Mouse (Mus musculus): ENCODE results near the gene Nr1h4. TPM values are rescaled to one million over a fixed set of nuclear protein-coding genes. Genes with fewer than 3 reads are reported as not detected.

The Nr1h4 gene
- polyA plus RNA-seq, 1 experiment: 10.2 TPM

DNA sequence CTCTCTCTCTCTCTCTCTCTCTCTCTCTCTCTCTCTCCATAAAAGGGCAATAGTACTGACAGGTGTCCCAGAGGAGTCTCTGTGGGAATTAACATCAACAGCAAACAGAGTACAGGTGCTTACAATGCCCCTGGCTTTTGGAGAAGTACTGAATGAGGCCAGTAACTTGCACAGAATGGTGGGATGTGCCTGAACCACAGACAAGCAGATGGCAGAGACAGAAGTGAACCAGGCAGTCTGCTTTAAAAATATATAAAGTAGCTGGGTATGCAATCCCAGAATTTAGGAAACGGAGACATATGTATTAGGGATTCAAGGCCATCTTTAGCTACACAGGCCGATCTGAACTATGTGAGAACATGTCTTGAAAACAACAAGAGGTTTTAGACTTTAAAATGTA, 22.8 kb downstream of the Nr1h4 start:
- no peak overlapping the region for H3K4me3 ChIP-seq (ENCODE audit: low read depth, low read length)
- WGBS: 86% methylated on average over 2 of the region's 2 CpGs
- H3K36me3 ChIP-seq (ENCODE audit: control insufficient read depth, insufficient read depth, low read length): no peaks in the 10 kb centered on the region
- H3K27ac ChIP-seq (ENCODE audit: insufficient read depth, low read depth, low read length): no peak overlapping the region
- TF ChIP-seq POLR2A (IDR thresholded peaks at IDR 0.05; ENCODE audit: low read depth, low read length) (no peak), CTCF (IDR thresholded peaks at IDR 0.05; ENCODE audit: extremely low read depth, insufficient read length, insufficient replicate concordance, low read depth, low read length) (no peak)
- H3K27me3 ChIP-seq (ENCODE audit: control insufficient read depth, insufficient read depth, low read length): no peaks in the 10 kb centered on the region
- peaks cover 13% of the 10 kb centered on the region; the same call in 1 of the 2 replicates for H3K4me1 ChIP-seq (ENCODE audit: control insufficient read depth, insufficient read depth, insufficient read length, low read length)

DNA sequence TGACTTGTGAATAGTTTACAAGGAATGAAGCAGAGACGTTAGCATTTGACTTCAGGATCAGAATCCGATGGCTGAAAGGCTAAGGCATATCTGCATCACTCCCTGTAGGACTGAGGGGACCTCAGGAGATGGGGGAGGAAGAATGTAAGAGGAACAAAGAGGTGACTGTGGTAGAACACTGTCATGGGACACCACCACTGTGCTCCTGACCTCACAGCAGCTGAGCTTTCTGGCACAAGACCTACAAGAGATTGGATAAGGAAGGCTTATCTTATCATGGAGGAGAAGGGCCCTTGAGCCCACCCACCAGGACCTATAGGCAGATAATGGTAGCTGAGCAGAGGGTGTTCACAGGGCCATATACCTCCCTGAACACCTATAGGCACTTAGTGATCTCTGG, 24.8 kb downstream of the Nr1h4 start:
- Histone ChIP-seq H3K4me1 (ENCODE audit: control insufficient read depth, insufficient read depth, insufficient read length, low read length) (peaks cover 10% of the 10 kb centered on the region; the same call in 1 of the 2 replicates), H3K36me3 (ENCODE audit: control insufficient read depth, insufficient read depth, low read length) (no peaks in the 10 kb centered on the region; the same call in 1 of the 2 replicates), H3K4me3 (ENCODE audit: low read depth, low read length) (no peak overlapping the region), H3K27me3 (ENCODE audit: control insufficient read depth, insufficient read depth, low read length) (no peaks in the 10 kb centered on the region), H3K27ac (ENCODE audit: insufficient read depth, low read depth, low read length) (0 out of 2 replicates have a peak overlapping the region, but pooled peaks have one; percentile 10)
- WGBS: 59% methylated on average over 2 of the region's 2 CpGs
- TF ChIP-seq POLR2A (IDR thresholded peaks at IDR 0.05; ENCODE audit: low read depth, low read length) (no peak), CTCF (IDR thresholded peaks at IDR 0.05; ENCODE audit: extremely low read depth, insufficient read length, insufficient replicate concordance, low read depth, low read length) (no peak)

DNA sequence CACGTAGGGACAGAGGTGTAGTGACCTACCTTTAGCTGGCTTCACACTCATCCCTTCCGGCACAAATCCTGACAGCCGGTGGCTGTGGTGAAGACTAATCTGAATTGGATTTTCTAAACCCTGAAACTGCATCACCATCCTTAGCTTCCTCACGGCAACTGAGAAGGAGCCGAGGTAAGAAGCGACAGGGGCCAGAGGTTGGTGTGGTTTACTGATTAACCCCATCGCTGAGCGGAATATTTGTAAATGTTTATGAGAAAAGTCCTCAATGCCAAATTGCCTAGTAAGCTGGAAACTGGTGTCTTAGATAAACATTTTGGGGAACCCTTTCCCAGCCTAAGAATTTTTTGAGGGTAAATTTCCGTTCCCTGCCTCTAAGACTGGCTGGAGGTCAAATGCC, 26.9 kb downstream of the Nr1h4 start:
- Histone ChIP-seq H3K4me3 (ENCODE audit: low read depth, low read length) (peak overlapping the region; percentile 75), H3K36me3 (ENCODE audit: control insufficient read depth, insufficient read depth, low read length) (no peaks in the 10 kb centered on the region; the same call in 1 of the 2 replicates), H3K27me3 (ENCODE audit: control insufficient read depth, insufficient read depth, low read length) (no peaks in the 10 kb centered on the region), H3K27ac (ENCODE audit: insufficient read depth, low read depth, low read length) (peak overlapping the region; percentile 98), H3K4me1 (ENCODE audit: control insufficient read depth, insufficient read depth, insufficient read length, low read length) (peaks cover 5% of the 10 kb centered on the region; the same call in 1 of the 2 replicates)
- TF ChIP-seq CTCF (IDR thresholded peaks at IDR 0.05; ENCODE audit: extremely low read depth, insufficient read length, insufficient replicate concordance, low read depth, low read length) (no peak), POLR2A (IDR thresholded peaks at IDR 0.05; ENCODE audit: low read depth, low read length) (peak; percentile 59; the same call in 1 of the 2 replicates)
- whole genome bisulfite sequencing: 14% methylated on average over 9 of the region's 9 CpGs

DNA sequence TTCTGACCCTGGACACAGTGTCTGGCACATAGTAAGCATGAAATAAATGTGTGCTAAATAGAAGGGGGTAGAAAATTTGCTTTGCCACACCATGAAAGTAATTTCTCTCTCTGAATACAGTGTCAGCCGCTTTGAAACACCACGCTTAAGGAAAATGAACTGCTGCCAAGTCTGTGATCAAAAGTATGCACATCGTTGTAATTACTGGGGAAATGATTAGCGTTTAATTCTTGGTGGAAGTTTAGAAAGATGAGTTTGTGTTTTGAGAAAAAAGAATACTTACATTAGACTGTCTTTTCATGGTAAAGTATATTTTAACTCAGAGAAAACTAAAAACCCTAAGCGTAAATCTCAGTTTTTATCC, 27.8 kb downstream of the Nr1h4 start:
- Histone ChIP-seq H3K4me3 (ENCODE audit: low read depth, low read length) (no peak overlapping the region; the same call in 1 of the 2 replicates), H3K36me3 (ENCODE audit: control insufficient read depth, insufficient read depth, low read length) (no peaks in the 10 kb centered on the region; the same call in 1 of the 2 replicates), H3K4me1 (ENCODE audit: control insufficient read depth, insufficient read depth, insufficient read length, low read length) (peaks cover 5% of the 10 kb centered on the region; the same call in 1 of the 2 replicates), H3K27ac (ENCODE audit: insufficient read depth, low read depth, low read length) (peak overlapping the region; percentile 80), H3K27me3 (ENCODE audit: control insufficient read depth, insufficient read depth, low read length) (no peaks in the 10 kb centered on the region)
- WGBS: 20% methylated on average over 5 of the region's 5 CpGs
- TF ChIP-seq CTCF (IDR thresholded peaks at IDR 0.05; ENCODE audit: extremely low read depth, insufficient read length, insufficient replicate concordance, low read depth, low read length) (no peak), POLR2A (IDR thresholded peaks at IDR 0.05; ENCODE audit: low read depth, low read length) (no peak)

DNA sequence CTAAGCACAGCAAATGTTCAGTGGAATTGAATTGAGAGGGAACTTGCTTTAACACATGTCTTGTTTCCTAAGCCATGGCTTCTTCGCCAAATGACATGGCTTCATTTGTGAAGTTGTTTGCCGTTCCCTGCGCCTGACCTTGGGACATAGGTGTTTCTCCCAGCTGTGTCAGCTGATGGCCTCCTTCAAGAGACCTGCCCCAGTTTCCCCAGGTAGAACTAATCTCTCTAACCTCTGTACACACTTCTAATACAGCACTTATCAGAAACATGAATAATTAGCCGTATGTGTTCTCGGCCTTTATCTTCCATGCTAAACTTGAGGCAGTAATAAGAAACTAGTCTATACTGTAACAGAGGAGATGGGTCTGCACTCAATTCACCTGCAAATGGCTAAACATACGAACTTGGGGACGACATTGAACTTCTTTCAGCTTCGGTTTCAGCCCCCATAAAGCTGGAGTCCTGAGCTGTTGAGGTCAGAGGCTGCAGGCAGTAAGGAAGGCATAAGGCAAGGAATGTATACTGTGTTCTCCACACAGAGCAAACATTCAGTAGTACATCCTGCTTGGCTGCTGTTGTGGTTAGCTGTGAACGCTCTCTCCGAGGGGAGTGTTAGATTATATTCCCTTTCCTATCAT, 28.3 kb downstream of the Nr1h4 start:
- no peaks in the 10 kb centered on the region; the same call in none of the 2 replicates for H3K36me3 ChIP-seq (ENCODE audit: control insufficient read depth, insufficient read depth, low read length)
- no peaks in the 10 kb centered on the region for H3K27me3 ChIP-seq (ENCODE audit: control insufficient read depth, insufficient read depth, low read length)
- WGBS: 24% methylated on average over 10 of the region's 10 CpGs
- TF ChIP-seq CTCF (IDR thresholded peaks at IDR 0.05; ENCODE audit: extremely low read depth, insufficient read length, insufficient replicate concordance, low read depth, low read length) (no peak), POLR2A (IDR thresholded peaks at IDR 0.05; ENCODE audit: low read depth, low read length) (no peak)
- peak overlapping the region; percentile 80 for H3K27ac ChIP-seq (ENCODE audit: insufficient read depth, low read depth, low read length)
- H3K4me3 ChIP-seq (ENCODE audit: low read depth, low read length): peak overlapping the region; percentile 34
- H3K4me1 ChIP-seq (ENCODE audit: control insufficient read depth, insufficient read depth, insufficient read length, low read length): peaks cover 5% of the 10 kb centered on the region; the same call in 1 of the 2 replicates

DNA sequence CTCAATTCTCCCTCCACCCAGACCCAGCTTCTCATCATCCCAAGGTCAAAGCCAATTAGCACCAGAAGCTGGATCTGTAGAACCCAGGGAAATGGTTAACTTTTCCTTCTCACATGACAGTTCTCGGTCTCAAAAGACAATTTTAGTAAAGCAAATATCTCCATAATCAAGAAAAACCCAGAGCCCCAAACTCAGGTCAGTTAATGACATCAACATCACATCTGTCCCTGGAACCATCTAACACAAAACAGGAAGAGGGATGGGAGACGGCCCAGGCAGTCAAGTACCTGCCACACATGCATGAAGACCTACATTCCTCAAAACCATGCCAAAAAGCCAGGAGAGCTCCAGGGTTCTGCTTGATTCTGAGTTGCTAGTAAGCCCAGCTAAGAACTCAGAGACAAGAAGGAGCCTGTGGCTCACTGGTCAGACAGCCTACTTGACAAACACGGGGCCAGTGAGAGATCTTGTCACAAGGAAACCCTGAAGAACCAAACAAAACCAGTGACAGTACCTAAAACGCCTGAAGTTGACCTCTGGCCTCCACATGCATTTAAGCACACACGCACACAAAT, 30.3 kb downstream of the Nr1h4 start:
- Histone ChIP-seq H3K4me1 (ENCODE audit: control insufficient read depth, insufficient read depth, insufficient read length, low read length) (no peaks in the 10 kb centered on the region; the same call in 1 of the 2 replicates), H3K36me3 (ENCODE audit: control insufficient read depth, insufficient read depth, low read length) (peaks cover 2% of the 10 kb centered on the region), H3K27me3 (ENCODE audit: control insufficient read depth, insufficient read depth, low read length) (no peaks in the 10 kb centered on the region), H3K4me3 (ENCODE audit: low read depth, low read length) (no peak overlapping the region), H3K27ac (ENCODE audit: insufficient read depth, low read depth, low read length) (no peak overlapping the region)
- 48% methylated on average over 5 of the region's 5 CpGs for WGBS
- TF ChIP-seq POLR2A (IDR thresholded peaks at IDR 0.05; ENCODE audit: low read depth, low read length) (no peak), CTCF (IDR thresholded peaks at IDR 0.05; ENCODE audit: extremely low read depth, insufficient read length, insufficient replicate concordance, low read depth, low read length) (no peak)

DNA sequence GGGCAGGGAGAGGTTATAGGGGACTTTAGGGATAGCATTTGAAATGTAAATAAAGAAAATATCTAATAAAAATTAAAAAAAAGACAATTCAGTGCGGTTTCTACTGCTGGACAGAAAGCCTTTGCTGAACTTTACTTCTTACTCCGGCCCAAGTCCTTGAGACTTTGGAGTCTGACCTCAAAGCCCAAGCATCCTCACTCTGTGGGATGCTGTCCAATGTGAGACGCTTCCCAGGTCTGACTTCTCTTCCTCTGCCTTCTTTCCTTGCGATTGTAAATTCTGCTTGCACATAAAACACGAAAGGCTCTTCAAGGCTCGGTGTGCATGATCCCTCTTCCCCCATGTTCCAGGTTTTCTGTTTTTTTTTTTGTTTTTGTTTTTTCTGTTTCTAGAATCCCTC, 31.5 kb downstream of the Nr1h4 start:
- Histone ChIP-seq H3K4me3 (ENCODE audit: low read depth, low read length) (no peak overlapping the region), H3K4me1 (ENCODE audit: control insufficient read depth, insufficient read depth, insufficient read length, low read length) (no peaks in the 10 kb centered on the region; the same call in 1 of the 2 replicates), H3K27me3 (ENCODE audit: control insufficient read depth, insufficient read depth, low read length) (no peaks in the 10 kb centered on the region), H3K27ac (ENCODE audit: insufficient read depth, low read depth, low read length) (no peak overlapping the region), H3K36me3 (ENCODE audit: control insufficient read depth, insufficient read depth, low read length) (peaks cover 10% of the 10 kb centered on the region)
- TF ChIP-seq CTCF (IDR thresholded peaks at IDR 0.05; ENCODE audit: extremely low read depth, insufficient read length, insufficient replicate concordance, low read depth, low read length) (no peak), POLR2A (IDR thresholded peaks at IDR 0.05; ENCODE audit: low read depth, low read length) (no peak)
- 71% methylated on average over 6 of the region's 6 CpGs for WGBS

Measured in small intestine, adult 2 months (tissue).